Mouse (Mus musculus) T-helper 17 cell (primary cell): ENCODE data around the gene Lasp1.

Experiments
- in situ Hi-C, 2 experiments: fragments of 300-600 bp; cut with MboI, MseI; formaldehyde crosslinking; loops; 1 replicate in 1 of 2; 2 replicates in 1 of 2; pipeline ENCODE4 v1.15.1; 2025; ENCODE audit warnings: high pct_unique_total_duplicates in 2 of 2

Gene Lasp1

DNA sequence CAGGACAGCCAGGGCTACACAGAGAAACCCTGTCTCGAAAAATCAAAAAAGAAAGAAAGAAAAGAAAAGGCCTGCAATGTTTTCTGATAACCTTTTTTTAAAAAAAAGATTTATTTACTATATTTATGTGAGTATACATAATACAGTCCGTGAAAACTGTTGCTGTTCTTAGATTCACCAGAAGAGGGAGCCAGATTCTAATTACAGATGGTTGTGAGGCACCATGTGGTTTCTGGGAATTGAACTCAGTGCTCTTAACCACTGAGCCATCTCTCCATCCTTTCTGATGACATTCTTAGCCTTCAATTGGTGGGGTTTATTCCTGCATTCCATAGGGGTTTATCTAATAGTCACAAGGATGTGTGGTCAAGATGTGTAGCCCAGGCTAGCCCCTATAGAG lies 5.6 kb upstream of the Lasp1 start:
- in situ Hi-C loops = loop anchor here in 1 of 2 experiments (5.0 to 10.0 kb wide), 3 partner anchors 44 to 192 kb away; partner anchors contain the start of genes Fbxo47 and Plxdc1

GRCm38 (mm10) chr11:97796910-97797309 lies 1.9 kb upstream of the Lasp1 start:
- in situ Hi-C loops = loop anchor here (5.0 to 10.0 kb wide), 3 partner anchors 85 to 190 kb away; partner anchors contain the start of genes Plxdc1 (in 2 of the 2) and Fbxo47 (in 1 of the 2)

GRCm38 (mm10) chr11:97797369-97798082 lies 1.3 kb upstream of the Lasp1 start:
- in situ Hi-C loops = loop anchor here (5.0 to 10.0 kb wide), 3 partner anchors 85 to 190 kb away; partner anchors contain the start of genes Plxdc1 (in 2 of the 2) and Fbxo47 (in 1 of the 2)

DNA sequence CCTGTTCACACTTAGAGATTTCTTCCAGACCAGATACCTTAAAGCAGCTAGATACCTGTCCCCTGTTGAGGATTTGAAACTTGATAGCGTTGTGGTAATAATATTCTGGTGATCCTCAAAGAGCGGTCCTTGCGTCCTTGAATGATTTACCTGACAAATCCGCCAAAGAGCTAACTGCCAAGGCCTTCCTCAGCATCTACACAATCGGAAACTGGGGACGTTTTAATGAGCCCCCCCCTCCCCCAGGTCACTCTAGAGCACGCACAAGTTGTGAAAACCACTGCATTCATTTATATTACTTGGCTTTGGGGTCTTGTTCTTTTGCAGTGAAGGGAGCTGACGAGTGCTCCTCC lies 741 bp upstream of the Lasp1 start:
- in situ Hi-C loops = loop anchor here (5.0 to 10.0 kb wide), 3 partner anchors 84 to 189 kb away; partner anchors contain the start of genes Plxdc1 (in 2 of the 2) and Fbxo47 (in 1 of the 2)

- in situ Hi-C loops = loop anchor here (5.0 to 10.0 kb wide), 3 partner anchors 83 to 188 kb away; partner anchors contain the start of genes Plxdc1 (in 2 of the 2) and Fbxo47 (in 1 of the 2)
These were observed 570 bp downstream of the Lasp1 start for GRCm38 (mm10) chr11:97799146-97799993.

GRCm38 (mm10) chr11:97799994-97800690 lies 1.3 kb downstream of the Lasp1 start:
- in situ Hi-C loops = loop anchor here (5.0 to 10.0 kb wide), 4 partner anchors 37 to 187 kb away; partner anchors contain the start of genes Plxdc1 (in 2 of the 2) and Fbxo47 (in 1 of the 2)

DNA sequence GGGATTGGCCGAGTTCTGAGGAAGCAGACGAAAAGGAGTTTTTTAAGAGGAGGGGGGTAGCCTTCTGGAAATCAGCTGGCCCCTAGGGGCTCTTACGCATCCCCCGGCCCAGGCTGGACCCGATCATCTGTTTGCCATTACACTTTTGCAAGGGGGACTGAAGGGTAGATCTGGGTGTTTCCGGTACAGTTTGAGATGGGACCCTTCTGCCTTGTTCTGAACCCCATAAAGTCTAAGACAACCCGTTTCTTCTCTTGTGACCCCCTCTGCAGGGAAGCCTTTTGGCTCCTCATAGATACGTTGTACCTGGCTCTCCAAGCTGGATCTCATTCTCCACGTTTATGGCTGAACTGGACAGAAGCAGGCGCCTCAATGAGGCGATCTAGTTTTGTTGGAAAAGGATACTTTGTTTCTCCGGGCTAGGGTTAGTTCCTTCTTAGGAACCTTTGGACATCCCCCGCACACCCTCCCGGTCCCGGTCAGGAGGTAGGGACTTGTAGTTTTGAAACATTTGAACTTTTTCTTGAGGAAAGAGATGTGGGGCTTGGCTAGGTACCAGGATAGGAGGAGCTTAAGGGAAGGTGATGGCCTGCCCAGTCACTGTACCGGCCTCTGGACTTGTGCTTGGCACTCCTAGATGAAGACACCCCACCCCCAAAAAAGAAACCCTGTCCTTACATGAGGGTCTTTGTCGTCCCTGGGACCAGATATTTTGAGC lies 2.0 kb downstream of the Lasp1 start:
- in situ Hi-C loops = loop anchor here in 1 of 2 experiments (5.0 kb wide), 1 partner anchor 36 kb away; no protein-coding TSS in a partner anchor

DNA sequence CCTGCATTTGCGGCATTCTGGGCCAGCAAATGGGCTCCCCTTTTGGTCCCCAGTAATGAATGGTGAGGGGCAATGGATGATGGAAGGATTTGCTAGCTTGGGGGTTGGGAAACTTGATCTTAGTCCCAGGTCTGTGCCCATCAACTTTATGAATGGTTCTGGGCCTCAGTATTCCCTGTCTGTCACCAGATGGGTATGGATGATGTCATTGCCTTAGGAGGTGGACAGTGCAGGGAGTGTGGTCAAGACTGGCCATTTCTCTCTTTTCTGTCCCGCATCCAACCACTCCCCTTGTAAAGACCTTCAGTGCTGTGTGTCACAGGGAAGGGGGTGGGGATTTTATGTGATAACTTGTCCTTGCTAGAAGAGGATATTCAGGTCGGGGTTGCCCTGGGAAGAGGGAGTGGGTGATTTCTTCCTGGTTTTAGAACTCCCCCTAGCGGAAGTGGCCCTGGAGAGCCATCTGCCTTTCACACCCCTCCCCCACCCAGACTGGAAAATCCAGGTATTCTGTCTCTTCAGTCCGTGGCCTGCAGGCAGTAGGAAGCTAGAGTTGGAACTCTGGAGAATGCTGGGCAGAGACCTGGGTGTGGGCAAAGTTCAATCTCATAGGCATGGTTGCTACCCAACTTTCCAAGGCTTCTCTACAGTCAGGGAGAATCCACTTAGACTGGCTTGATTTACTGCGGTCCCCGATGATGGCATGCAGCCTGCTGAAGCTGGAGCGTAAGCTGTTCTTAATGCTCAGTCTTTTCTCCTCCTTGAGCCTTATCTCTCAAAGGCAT lies 2.8 kb downstream of the Lasp1 start:
- in situ Hi-C loops = loop anchor here in 1 of 2 experiments (5.0 kb wide), 1 partner anchor 36 kb away; no protein-coding TSS in a partner anchor

DNA sequence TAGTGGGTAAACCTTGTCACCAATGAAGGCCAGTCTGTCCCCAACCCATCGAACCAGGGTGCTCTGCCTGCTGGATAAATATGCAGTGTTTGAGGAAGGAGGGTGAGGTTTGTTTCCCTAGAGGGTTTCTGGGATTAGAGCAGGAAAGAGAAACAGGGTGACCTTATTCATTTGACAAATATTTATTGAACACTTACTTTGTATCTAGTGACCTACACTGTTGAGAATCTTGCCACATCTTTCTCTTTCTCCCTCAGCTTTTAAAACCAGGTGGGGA lies 3.3 kb downstream of the Lasp1 start:
- in situ Hi-C loops = loop anchor here in 1 of 2 experiments (5.0 kb wide), 1 partner anchor 35 kb away; no protein-coding TSS in a partner anchor

GRCm38 (mm10) chr11:97802495-97802894 lies 3.7 kb downstream of the Lasp1 start:
- in situ Hi-C loops = loop anchor here in 1 of 2 experiments (5.0 kb wide), 1 partner anchor 35 kb away; no protein-coding TSS in a partner anchor

DNA sequence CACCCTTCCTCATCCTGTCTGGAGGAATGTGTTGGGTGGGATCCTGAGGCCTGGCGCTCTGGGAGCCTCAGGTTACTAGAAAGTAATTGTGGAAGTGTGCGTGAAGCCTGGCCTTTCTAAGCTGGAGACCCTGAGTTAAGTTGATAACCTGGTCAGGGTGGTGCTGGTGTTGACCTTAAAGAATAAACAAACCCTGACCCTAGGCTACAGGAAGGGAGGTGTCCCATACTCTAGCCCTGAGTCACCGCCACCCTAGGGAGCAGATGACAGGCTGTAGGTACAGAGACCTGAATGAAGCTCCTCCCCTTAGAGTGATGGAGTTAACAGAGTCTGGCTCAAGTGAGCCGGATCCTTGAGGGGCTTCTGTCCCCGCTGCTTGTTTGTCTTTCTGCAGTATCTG lies 5.0 kb downstream of the Lasp1 start:
- in situ Hi-C loops = loop anchor here in 1 of 2 experiments (5.0 kb wide), 1 partner anchor 33 kb away; no protein-coding TSS in a partner anchor

DNA sequence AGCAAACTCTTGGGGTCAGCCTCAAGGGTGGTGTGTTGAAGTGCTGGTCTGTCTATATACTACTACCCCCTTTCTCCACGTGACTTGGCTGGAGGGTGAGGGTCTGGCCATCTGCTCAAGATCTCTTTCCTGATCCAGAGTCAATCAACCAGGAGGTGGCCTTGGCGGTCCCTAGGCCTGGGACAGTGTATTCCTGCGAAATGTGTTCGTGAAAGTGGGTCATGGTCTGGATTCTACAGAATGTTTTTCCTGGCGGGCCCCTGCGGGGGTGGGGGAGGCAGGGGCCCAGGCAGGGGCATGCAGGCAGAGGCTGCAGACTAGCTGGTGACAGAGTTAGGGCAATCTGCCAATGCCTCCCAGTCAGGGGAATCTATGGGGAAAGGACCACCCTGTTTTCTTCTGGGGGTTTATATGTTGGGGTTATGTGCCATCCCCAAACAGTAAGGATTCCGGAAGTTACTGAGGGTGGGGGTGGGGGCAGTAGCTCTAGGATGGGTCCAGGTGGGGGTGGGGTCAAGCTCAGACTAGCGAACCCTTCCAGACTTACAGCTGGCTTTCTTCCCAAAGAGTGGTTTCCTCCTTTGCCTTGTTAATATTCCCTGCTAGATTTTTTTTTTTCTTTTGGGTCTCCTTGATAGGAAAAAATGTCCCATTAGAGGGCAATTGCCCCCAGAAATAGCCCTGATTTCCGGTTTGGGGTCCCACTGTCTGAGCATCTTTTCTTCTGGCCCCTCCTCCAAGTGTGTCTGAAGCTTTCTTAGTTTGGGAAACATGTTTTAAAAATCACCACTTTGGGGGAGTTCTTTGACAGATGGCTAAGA lies 6.3 kb downstream of the Lasp1 start:
- in situ Hi-C loops = loop anchor here in 1 of 2 experiments (5.0 kb wide), 1 partner anchor 32 kb away; no protein-coding TSS in a partner anchor

GRCm38 (mm10) chr11:97805662-97806612 lies 7.1 kb downstream of the Lasp1 start:
- in situ Hi-C loops = no loop called here

DNA sequence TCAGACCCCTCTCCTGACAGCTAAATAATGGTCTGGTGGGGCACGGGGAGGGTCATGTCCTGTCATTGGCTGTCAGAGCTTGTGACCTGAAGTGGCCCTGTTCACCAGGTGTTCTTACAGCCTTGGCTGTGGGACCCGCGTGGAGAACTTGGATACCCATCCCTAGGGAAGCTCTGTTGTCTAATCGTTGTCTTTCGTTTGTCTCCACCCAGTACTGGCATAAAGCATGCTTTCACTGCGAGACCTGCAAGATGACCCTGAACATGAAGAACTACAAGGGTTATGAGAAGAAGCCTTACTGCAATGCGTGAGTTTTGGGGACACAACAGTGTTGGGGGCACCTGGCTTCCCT lies 7.8 kb downstream of the Lasp1 start:
- in situ Hi-C loops = no loop called here

DNA sequence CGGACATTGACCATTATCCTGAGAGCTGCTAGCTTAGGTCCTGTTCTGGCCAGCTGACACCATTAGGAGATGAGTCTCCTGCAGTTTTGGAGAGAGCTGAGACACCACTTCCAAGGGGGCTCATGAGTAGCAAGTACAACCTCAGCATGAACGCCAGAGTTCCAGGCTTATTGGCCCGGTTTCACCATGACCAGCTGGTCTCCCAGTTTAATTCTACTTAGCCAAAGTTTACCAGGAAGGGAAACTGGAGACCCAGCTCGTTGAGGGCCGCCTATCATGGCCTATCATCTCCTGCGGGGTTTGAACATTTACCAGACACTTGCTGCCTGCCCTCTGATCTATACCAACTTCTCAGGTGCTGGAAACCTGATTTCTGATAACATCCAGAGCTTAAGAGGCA lies 8.8 kb downstream of the Lasp1 start:
- in situ Hi-C loops = no loop called here

GRCm38 (mm10) chr11:97808093-97808492 lies 9.3 kb downstream of the Lasp1 start:
- in situ Hi-C loops = no loop called here

DNA sequence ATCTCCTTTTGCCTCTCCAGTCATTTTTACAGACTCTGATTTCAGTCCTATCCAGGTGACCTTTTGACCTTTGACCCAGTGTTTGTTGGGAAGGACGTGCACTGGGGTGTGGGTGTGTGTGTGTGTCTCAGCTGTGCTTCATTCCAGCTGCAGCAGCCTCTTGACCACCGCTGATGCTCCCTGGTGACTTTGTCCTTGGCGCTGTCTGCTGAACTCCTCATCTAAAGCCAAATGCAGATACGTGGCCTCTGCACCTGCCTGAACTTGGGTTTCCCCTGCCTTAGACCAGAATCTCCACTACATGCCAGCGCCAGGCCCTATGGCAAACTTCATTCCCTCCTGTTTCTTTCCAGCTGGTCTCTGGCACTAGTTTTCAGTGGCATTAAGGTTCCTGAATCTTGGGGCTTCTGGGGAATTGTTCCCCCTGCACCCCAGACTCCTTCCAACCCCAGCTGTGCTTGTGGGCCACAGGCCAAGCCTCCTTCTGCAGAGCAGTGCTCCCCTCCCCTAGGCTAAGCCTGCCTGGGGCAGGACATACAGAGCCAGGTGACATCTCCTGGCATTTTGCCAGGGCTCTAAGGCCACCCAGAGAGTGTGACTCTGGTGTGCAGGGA lies 9.9 kb downstream of the Lasp1 start:
- in situ Hi-C loops = no loop called here
